Mouse (Mus musculus): Measurements from ENCODE around the gene Dock9. TPM values are rescaled to one million over a fixed set of nuclear protein-coding genes. Genes with fewer than 3 reads are reported as not detected.

The Dock9 gene
- polyA plus RNA-seq, 1 experiment from 2014 or later, result 15.7 TPM

- no peaks in the 10 kb centered on the region for H3K9me3 ChIP-seq (replicated peaks; ENCODE audit: control insufficient read depth, low read length)
- 69% methylated on average over 1 of the region's 1 CpGs for WGBS
These were observed 12.2 kb downstream of the Dock9 start for GRCm38 (mm10) chr14:121785394-121785793.

GRCm38 (mm10) chr14:121780942-121781531 lies 16.6 kb downstream of the Dock9 start:
- H3K9ac ChIP-seq (ENCODE audit: low read length), result peak overlapping the region; percentile 3; the same call in 1 of the 2 replicates
- H3K4me3 ChIP-seq (replicated peaks; ENCODE audit: low read length), result no peak overlapping the region
- WGBS, result 12% methylated on average over 12 of the region's 12 CpGs
- H3K4me2 ChIP-seq (ENCODE audit: low read depth, low read length), result peak overlapping the region; percentile 17; the same call in 1 of the 2 replicates
- H3K4me1 ChIP-seq (ENCODE audit: control insufficient read depth, insufficient read depth, low read length), result peaks cover 35% of the 10 kb centered on the region
- H3K27ac ChIP-seq (ENCODE audit: low read length), result peak overlapping the region; percentile 88
- H3K27me3 ChIP-seq (ENCODE audit: control insufficient read depth, insufficient read depth, low read length), result no peaks in the 10 kb centered on the region
- no peaks in the 10 kb centered on the region for H3K36me3 ChIP-seq (ENCODE audit: control insufficient read depth, insufficient read depth, low read length)
- no peaks in the 10 kb centered on the region for H3K9me3 ChIP-seq (replicated peaks; ENCODE audit: control insufficient read depth, low read length)
- peak; percentile 76 for ATAC-seq (ENCODE audit: insufficient read depth, low FRiP score)

More at GRCm38 (mm10) chr14:121785394-121785793, 12.2 kb downstream of the Dock9 start:
- Histone ChIP-seq H3K4me2 (ENCODE audit: low read depth, low read length) (no peak overlapping the region), H3K36me3 (ENCODE audit: control insufficient read depth, insufficient read depth, low read length) (no peaks in the 10 kb centered on the region), H3K4me3 (replicated peaks; ENCODE audit: low read length) (no peak overlapping the region), H3K27ac (ENCODE audit: low read length) (no peak overlapping the region), H3K4me1 (ENCODE audit: control insufficient read depth, insufficient read depth, low read length) (peaks cover 25% of the 10 kb centered on the region), H3K9ac (ENCODE audit: low read length) (no peak overlapping the region), H3K27me3 (ENCODE audit: control insufficient read depth, insufficient read depth, low read length) (no peaks in the 10 kb centered on the region)
- no peak for ATAC-seq (ENCODE audit: insufficient read depth, low FRiP score)

DNA sequence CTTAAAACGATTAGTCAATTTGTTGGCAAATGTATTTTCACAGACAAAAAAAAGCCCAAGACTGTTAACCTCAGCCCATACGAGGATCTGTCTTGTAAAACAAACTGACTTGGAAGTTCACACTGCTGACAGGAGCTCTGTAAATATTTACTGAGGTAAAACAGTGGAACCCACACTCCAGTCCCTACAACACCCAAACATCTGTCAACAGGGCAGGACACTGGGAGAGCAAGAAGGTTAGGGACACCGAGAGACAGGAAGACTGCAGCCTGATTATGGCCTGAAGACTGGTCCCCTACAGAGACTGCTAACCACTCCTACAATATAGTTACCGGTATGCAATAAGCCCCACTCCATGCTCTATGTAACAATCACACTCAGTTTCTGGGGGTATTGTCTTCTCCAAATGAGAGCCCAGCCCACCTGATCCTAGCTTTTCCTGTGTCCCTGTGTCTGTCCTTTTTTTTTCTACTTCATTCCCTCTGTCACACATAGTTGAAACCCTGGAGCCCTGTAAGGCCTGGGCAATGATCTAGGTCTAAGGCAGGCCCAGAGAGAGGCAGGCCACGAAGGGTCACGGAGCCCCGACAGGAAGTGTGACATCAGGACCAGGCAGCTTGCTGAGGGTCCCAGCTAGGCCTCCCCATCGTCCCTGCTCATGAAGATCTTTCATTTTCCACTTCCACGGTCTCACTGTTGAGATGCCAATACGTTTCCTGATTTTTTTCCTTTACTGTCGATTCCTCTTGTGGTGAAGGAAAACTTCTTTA lies 17.3 kb downstream of the Dock9 start:
- peak overlapping the region; percentile 88 for H3K27ac ChIP-seq (ENCODE audit: low read length)
- no peaks in the 10 kb centered on the region for H3K9me3 ChIP-seq (replicated peaks; ENCODE audit: control insufficient read depth, low read length)
- no peaks in the 10 kb centered on the region for H3K36me3 ChIP-seq (ENCODE audit: control insufficient read depth, insufficient read depth, low read length)
- no peak; the same call in 1 of the 2 replicates for ATAC-seq (ENCODE audit: insufficient read depth, low FRiP score)
- H3K4me1 ChIP-seq (ENCODE audit: control insufficient read depth, insufficient read depth, low read length), result peaks cover 35% of the 10 kb centered on the region
- H3K4me2 ChIP-seq (ENCODE audit: low read depth, low read length), result peak overlapping the region; percentile 17; the same call in 1 of the 2 replicates
- WGBS, result 28% methylated on average over 11 of the region's 11 CpGs
- H3K27me3 ChIP-seq (ENCODE audit: control insufficient read depth, insufficient read depth, low read length), result no peaks in the 10 kb centered on the region
- H3K9ac ChIP-seq (ENCODE audit: low read length), result no peak overlapping the region; the same call in 1 of the 2 replicates
- H3K4me3 ChIP-seq (replicated peaks; ENCODE audit: low read length), result no peak overlapping the region

- no peaks in the 10 kb centered on the region for H3K36me3 ChIP-seq (ENCODE audit: control insufficient read depth, insufficient read depth, low read length)
These were observed 18.0 kb downstream of the Dock9 start for GRCm38 (mm10) chr14:121779620-121780019.

DNA sequence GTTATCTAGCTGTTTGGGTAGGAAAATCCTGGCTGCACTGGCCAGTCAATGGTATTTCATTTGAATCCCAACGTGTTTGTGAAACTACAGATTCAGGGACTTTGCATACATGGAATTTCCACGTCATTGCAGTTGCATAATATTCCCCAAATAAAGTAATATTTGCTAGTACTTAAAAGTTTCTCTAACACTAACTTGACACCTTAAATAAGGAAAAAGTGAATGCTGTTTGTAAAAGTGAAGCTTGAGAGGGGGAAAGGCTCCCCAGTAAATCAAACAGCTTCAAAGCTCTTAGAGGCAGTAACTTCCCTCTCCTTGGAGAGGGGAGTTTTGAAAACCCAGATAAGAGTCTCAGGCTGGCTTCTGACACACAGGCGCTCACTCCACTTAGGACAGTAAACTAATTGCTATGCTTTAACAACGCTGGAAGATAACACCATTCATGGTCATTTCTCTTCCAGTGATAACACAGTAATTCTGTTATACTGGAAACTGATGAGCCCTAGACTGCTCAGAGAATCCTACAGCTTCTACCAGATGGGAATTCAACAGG lies 20.3 kb downstream of the Dock9 start:
- H3K9ac ChIP-seq (ENCODE audit: low read length), result no peak overlapping the region
- 60% methylated on average over 4 of the region's 4 CpGs for WGBS
- H3K36me3 ChIP-seq (ENCODE audit: control insufficient read depth, insufficient read depth, low read length), result no peaks in the 10 kb centered on the region
- ATAC-seq (ENCODE audit: insufficient read depth, low FRiP score), result no peak
- H3K27ac ChIP-seq (ENCODE audit: low read length), result no peak overlapping the region
- no peaks in the 10 kb centered on the region for H3K27me3 ChIP-seq (ENCODE audit: control insufficient read depth, insufficient read depth, low read length)
- peaks cover 42% of the 10 kb centered on the region for H3K4me1 ChIP-seq (ENCODE audit: control insufficient read depth, insufficient read depth, low read length)
- H3K9me3 ChIP-seq (replicated peaks; ENCODE audit: control insufficient read depth, low read length), result no peaks in the 10 kb centered on the region
- no peak overlapping the region for H3K4me3 ChIP-seq (replicated peaks; ENCODE audit: low read length)
- H3K4me2 ChIP-seq (ENCODE audit: low read depth, low read length), result no peak overlapping the region

More at GRCm38 (mm10) chr14:121779620-121780019, 18.0 kb downstream of the Dock9 start:
- Histone ChIP-seq H3K4me3 (replicated peaks; ENCODE audit: low read length) (no peak overlapping the region), H3K4me1 (ENCODE audit: control insufficient read depth, insufficient read depth, low read length) (peaks cover 38% of the 10 kb centered on the region), H3K4me2 (ENCODE audit: low read depth, low read length) (no peak overlapping the region), H3K9ac (ENCODE audit: low read length) (no peak overlapping the region), H3K27me3 (ENCODE audit: control insufficient read depth, insufficient read depth, low read length) (no peaks in the 10 kb centered on the region), H3K27ac (ENCODE audit: low read length) (peak overlapping the region; percentile 88), H3K9me3 (replicated peaks; ENCODE audit: control insufficient read depth, low read length) (no peaks in the 10 kb centered on the region)
- ATAC-seq (ENCODE audit: insufficient read depth, low FRiP score), result no peak
- 48% methylated on average over 3 of the region's 3 CpGs for WGBS

DNA sequence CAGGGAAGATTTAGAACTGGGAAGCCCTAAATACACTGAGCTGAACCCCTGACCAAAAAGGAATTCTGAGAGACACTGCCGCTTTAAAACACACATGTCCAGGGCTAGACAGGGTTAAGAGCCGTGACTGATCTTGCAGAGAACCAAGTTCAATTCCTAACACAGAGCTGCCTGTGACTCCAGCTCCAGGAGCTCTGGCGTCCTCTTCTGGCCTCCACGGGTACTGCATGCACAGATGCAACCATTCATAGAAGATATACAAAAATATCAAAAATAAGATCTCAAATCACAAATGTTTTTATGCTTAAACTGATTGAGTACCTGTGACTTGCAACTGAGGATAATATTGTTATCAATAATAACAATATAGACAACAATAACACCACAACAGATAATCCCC lies 20.9 kb downstream of the Dock9 start:
- H3K4me2 ChIP-seq (ENCODE audit: low read depth, low read length), result no peak overlapping the region
- H3K36me3 ChIP-seq (ENCODE audit: control insufficient read depth, insufficient read depth, low read length), result no peaks in the 10 kb centered on the region
- no peak overlapping the region for H3K4me3 ChIP-seq (replicated peaks; ENCODE audit: low read length)
- peaks cover 39% of the 10 kb centered on the region for H3K4me1 ChIP-seq (ENCODE audit: control insufficient read depth, insufficient read depth, low read length)
- WGBS, result 91% methylated on average over 4 of the region's 4 CpGs
- ATAC-seq (ENCODE audit: insufficient read depth, low FRiP score), result no peak
- H3K9me3 ChIP-seq (replicated peaks; ENCODE audit: control insufficient read depth, low read length), result no peaks in the 10 kb centered on the region
- no peak overlapping the region for H3K9ac ChIP-seq (ENCODE audit: low read length)
- no peak overlapping the region for H3K27ac ChIP-seq (ENCODE audit: low read length)
- H3K27me3 ChIP-seq (ENCODE audit: control insufficient read depth, insufficient read depth, low read length), result no peaks in the 10 kb centered on the region

DNA sequence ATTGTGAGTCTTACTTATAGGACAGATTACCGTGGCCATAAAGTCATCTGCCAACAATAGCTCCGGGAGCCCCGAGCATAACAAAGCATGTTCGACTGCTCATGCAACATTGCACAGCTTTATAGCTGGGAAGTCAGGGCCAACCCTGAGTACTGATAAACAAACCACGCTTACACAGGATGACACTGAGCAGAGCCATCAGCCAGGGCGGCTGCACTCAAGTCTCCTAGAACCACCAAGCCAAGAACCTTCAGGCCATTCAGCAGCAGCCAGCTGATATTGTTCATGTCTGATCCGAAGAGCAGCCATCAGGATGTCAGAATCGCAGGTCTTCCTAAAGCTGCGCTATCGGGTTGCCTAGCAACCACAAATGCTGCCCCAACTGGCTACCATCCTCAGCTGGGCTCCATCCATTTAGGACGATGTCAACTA lies 35.6 kb downstream of the Dock9 start:
- Histone ChIP-seq H3K9me3 (replicated peaks; ENCODE audit: control insufficient read depth, low read length) (no peaks in the 10 kb centered on the region), H3K4me1 (ENCODE audit: control insufficient read depth, insufficient read depth, low read length) (peaks cover 8% of the 10 kb centered on the region), H3K4me3 (replicated peaks; ENCODE audit: low read length) (no peak overlapping the region), H3K27ac (ENCODE audit: low read length) (peak overlapping the region; percentile 36; the same call in 1 of the 2 replicates), H3K9ac (ENCODE audit: low read length) (no peak overlapping the region), H3K27me3 (ENCODE audit: control insufficient read depth, insufficient read depth, low read length) (no peaks in the 10 kb centered on the region), H3K4me2 (ENCODE audit: low read depth, low read length) (no peak overlapping the region), H3K36me3 (ENCODE audit: control insufficient read depth, insufficient read depth, low read length) (no peaks in the 10 kb centered on the region)
- WGBS, result 40% methylated on average over 11 of the region's 11 CpGs
- ATAC-seq (ENCODE audit: insufficient read depth, low FRiP score), result 0 out of 2 replicates have a peak, but pooled peaks have one; percentile 50

DNA sequence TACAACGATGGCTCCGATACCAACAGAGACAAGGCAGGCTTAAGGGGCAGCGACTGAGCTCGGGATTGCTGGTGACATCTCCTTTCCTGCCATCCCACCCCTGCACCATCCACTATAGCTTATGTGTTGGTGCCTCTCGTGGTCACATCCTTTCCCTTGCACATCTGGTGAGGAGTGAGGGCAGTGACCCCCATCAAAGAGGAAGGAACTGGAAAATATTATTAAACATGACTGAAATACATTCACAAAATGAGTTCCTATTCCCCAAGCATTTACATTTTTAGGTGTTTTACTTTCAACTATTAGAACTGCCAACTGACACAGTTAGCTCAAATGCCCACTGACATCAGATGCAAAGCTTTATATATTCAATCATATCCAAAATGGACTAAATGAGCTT lies 37.2 kb downstream of the Dock9 start:
- Histone ChIP-seq H3K4me2 (ENCODE audit: low read depth, low read length) (no peak overlapping the region), H3K27ac (ENCODE audit: low read length) (no peak overlapping the region), H3K4me3 (replicated peaks; ENCODE audit: low read length) (no peak overlapping the region), H3K36me3 (ENCODE audit: control insufficient read depth, insufficient read depth, low read length) (no peaks in the 10 kb centered on the region), H3K9me3 (replicated peaks; ENCODE audit: control insufficient read depth, low read length) (no peaks in the 10 kb centered on the region), H3K9ac (ENCODE audit: low read length) (no peak overlapping the region), H3K4me1 (ENCODE audit: control insufficient read depth, insufficient read depth, low read length) (peaks cover 14% of the 10 kb centered on the region), H3K27me3 (ENCODE audit: control insufficient read depth, insufficient read depth, low read length) (no peaks in the 10 kb centered on the region)
- 75% methylated on average over 5 of the region's 5 CpGs for WGBS
- ATAC-seq (ENCODE audit: insufficient read depth, low FRiP score), result no peak

DNA sequence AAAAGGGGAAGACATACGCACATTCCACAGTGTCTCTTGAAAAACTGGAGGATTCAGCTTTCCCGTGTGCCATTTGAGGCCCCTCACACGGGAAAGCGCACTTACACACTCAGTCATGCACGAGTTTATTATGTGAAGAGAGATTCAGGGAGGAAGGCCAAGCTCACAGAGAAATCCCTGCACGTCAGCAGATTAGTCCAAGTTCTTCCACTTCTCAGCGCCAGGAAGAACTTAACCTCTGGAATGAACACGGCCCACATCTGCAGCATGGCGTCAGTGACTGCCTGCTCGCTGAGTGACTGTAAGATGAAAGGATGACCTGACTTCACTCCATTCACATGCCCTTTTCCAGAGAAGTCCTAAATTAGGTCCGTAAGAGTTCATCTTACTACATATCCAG lies 43.5 kb downstream of the Dock9 start:
- Histone ChIP-seq H3K36me3 (ENCODE audit: control insufficient read depth, insufficient read depth, low read length) (no peaks in the 10 kb centered on the region), H3K27me3 (ENCODE audit: control insufficient read depth, insufficient read depth, low read length) (no peaks in the 10 kb centered on the region), H3K4me2 (ENCODE audit: low read depth, low read length) (no peak overlapping the region; the same call in 1 of the 2 replicates), H3K9me3 (replicated peaks; ENCODE audit: control insufficient read depth, low read length) (no peaks in the 10 kb centered on the region), H3K27ac (ENCODE audit: low read length) (peak overlapping the region; percentile 78), H3K9ac (ENCODE audit: low read length) (0 out of 2 replicates have a peak overlapping the region, but pooled peaks have one; percentile 13), H3K4me1 (ENCODE audit: control insufficient read depth, insufficient read depth, low read length) (peaks cover 20% of the 10 kb centered on the region), H3K4me3 (replicated peaks; ENCODE audit: low read length) (no peak overlapping the region)
- ATAC-seq (ENCODE audit: insufficient read depth, low FRiP score), result peak; percentile 55; the same call in 1 of the 2 replicates
- 41% methylated on average over 11 of the region's 11 CpGs for WGBS
